Mouse (Mus musculus): ENCODE measurements at regions not wholly inside any gene's neighbourhood (a gene's known extent, or its start where the extent isn't known, plus 50 kb on each side); places are given as distances from the start of the nearest gene placed in this dataset.

DNA sequence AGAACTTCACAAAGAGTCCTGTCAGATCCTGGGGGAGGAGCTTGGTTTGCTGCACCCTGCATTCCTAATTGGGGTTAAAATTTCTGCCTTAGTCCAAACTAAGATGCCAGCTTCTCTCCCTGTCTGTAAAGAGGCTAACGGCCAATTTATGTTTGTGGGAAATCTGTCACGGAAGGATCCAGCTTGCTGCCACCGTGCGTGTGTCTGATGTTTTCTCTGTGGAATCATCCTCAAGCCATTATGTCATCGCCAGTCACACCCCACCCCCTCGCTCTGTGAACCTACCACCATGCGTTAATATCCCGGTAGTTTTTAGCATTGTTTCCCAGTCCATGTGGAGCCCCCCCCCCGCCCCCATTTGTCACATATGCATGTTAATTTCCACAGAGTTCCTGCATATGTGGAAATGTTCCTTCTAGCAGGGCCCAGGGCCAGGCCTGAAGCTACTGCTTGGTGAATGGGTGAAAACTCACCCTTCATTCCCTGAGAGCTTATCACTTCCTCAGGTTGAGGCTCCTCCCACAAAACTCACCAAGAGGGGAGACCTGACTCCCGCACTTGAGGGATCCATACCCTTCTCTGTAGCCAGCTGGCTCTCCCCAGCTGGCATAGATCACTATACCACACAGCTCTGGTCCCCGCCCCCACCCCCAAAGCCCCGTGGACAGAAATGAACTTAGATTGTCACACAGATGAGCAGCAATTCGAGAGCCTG, 233.4 kb downstream of the Bcl11b start:
- DNase-seq (ENCODE audit: low spot score): no peak

- DNase-seq (ENCODE audit: low spot score): no peak
These were observed 232.9 kb downstream of the Bcl11b start for GRCm38 (mm10) chr12:107770516-107770836.

- no peak for DNase-seq (ENCODE audit: low spot score)
These were observed 232.1 kb downstream of the Bcl11b start for GRCm38 (mm10) chr12:107771325-107771724.

- no peak for DNase-seq (ENCODE audit: low spot score)
These were observed 231.6 kb downstream of the Bcl11b start for GRCm38 (mm10) chr12:107771809-107772208.

GRCm38 (mm10) chr12:107778046-107778445, 225.4 kb downstream of the Bcl11b start:
- no peak for DNase-seq (ENCODE audit: low spot score)

GRCm38 (mm10) chr12:107779306-107780057, 223.9 kb downstream of the Bcl11b start:
- no peak for DNase-seq (ENCODE audit: low spot score)

DNA sequence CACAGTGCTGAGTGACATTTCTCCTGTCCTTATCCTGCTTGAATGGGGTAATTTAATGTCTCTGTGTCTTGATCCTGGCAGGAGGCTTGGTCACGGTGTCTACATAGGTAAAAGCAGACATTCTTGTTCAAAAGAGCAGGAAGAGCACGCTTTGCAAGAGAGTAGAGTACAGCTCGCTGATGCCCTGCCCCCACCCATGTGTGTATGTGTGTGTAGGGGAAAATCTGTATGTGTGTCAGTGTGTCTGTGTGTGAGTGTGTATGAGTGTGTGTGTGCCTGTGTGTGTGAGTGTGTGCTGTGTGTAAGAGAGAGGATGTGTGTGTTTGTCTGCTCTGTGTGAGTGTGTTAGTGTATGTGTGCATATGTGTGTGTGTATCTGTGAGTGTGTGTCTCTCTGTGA, 221.3 kb downstream of the Bcl11b start:
- DNase-seq (ENCODE audit: low spot score): no peak

- no peak for DNase-seq (ENCODE audit: low spot score)
These were observed 219.6 kb downstream of the Bcl11b start for GRCm38 (mm10) chr12:107783831-107784230.

- DNase-seq (ENCODE audit: low spot score): no peak
These were observed 213.6 kb downstream of the Bcl11b start for GRCm38 (mm10) chr12:107789818-107790217.

DNA sequence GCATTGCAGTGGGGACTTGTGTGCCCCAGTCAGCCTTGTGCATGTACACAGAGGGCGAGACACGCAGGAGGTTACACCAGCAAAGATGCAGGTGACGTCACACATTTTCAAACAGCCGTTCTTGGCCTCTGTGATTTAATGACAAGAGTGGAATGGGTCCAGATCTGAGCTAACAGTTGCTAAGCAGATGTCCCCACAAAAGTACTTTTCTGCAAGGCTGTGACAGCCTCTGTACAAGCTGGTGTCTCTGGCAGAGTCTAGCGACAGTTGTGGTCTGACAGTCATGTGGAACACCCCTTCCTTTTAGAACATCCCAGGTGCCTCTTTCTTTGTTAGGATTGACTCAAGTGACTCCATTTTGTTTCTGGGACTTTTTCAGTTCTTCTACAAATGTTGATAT, 203.1 kb downstream of the Bcl11b start:
- DNase-seq (ENCODE audit: low spot score): no peak

DNA sequence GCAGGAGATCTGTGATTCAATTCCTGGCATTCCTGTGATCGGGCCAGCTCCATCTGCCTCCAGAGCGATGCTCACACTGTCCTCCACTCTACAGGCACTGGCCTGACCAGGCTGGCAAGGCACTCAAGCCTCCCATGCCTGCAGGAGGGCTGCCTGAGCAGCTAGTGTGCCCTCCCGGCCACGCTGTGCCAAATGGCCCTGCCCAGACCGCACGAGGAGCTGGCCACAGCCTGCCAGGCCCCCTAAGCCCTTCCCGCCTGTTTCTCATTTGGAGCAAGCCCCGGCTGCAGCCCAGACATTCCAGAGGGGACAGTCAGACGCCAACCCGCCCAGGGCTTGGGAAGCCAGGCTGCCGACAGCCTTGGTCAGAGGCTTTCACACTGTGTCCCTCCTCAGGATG, 195.8 kb downstream of the Bcl11b start:
- peak; percentile 10 for DNase-seq (ENCODE audit: low spot score)

DNA sequence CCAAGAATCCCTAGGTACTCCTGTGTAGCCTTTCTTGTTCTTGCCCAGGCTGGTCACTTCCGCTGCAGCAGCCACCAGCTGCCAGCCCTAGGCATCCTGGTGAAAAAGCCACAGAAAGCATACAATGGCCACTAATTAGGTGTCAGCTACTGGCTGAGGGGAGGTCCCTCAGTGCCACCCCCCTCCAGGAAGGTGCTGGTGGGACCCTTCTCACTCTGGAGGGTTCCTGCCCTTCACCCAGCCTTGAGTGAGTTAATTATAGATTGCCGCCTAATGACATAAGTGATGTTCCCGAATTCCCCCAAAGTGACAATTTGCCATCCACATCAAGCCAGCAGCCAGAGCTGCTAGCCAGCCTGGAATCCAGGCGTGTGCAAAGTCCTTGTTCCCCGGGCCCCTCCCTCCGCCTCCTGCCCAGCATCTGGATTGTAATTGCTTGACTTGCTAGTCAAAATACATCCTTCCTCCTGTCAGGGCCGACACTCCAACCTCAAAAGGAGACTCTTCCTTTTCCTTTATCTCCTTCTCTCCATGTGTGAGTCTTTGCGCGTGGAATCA, 195.2 kb downstream of the Bcl11b start:
- no peak for DNase-seq (ENCODE audit: low spot score)

GRCm38 (mm10) chr12:107811231-107811630, 192.2 kb downstream of the Bcl11b start:
- no peak for DNase-seq (ENCODE audit: low spot score)

DNA sequence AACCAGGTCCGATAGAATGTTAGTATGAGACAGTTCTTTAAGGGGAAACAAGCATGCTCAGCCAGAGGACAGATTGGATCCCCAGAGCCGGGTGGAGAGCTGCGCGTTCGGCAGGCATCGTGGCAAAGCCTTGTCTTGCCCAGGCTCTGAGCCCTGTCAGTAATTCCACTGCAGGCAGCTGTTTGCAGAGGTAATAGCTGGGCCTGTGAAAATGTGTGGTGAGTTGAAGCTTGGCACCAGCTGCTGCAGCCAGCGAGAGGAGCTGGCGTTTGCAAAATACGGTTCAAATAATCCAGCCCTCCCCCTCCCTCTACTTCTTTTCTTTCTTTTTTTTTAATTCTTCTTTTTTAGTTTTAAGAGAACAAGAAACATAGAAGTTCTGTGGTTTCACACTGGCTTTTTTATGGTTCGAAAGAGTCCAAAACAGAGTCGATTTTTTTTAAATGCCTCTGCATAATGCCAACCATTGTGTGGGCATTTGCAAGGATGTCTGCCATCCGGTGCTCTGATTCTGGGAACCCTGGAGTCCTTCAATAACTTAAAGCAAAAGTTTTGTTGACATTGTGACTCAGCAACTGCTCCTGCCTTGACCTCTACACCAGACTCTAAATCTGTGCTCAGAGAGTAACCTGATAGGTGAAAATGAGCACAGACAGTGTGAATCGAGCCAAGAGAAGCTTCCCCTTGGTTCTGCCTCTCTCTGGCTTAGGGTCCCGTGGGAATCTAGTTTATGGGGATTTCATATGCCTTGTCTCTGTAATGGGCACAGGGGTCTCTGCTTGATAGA, 190.7 kb downstream of the Bcl11b start:
- no peak for DNase-seq (ENCODE audit: low spot score)

- DNase-seq (ENCODE audit: low spot score): no peak
These were observed 188.5 kb downstream of the Bcl11b start for GRCm38 (mm10) chr12:107814926-107815325.

GRCm38 (mm10) chr12:107823768-107824394, 179.5 kb downstream of the Bcl11b start:
- DNase-seq (ENCODE audit: low spot score): no peak

DNA sequence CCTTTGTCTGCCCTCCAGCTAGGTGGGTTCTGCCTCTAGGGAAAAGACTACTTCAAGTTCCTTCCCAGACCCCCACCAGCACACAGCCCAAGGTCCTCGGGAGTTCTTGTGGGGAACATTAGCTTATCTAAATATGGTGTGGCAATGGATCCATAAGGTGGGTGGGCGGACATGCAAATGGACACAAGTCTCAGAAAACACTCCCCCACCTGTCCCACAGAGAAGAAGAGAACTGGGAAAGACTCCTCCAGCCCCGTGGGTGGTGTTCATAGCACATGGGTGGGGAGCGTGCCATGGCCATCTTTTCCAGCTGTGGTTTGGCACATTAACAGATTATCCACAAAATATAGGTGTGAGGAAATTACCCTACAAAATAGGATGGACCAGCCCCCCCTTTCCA, 177.5 kb downstream of the Bcl11b start:
- DNase-seq (ENCODE audit: low spot score): no peak

DNA sequence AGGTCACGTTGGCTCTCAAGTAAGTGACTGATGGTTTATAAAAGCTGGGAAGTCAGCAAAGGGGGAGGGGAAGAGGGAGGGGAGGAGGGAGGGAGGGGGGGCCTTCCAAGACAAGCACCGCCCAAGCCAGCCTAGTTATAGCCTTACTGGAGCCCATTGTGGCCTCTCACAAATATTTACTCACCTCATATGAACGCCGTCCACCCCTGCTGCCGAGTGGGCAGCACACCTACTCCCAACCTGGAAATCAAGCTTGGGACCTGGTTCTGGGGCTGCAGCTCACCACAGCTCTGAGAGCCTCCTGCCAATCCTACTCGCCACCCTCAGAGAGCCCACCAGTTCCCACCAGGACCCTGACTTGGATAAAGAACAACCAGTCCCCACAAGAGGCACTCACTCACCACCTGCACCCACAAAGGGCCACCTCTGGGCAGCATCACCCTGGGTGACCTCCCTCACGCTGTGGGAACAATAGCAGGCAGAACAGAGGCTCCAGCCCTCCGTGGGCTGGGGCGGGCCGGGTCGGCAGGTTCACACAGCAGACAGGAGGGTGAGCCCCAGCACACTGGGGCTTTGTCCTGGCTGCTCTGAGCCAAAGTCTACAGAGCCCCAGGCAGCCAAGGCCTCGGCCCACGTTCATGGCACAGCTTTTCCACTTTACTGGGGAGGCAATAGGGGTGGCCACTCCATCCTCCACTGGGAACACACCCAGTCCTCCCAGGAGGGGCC, 171.8 kb downstream of the Bcl11b start:
- no peak for DNase-seq (ENCODE audit: low spot score)

- DNase-seq (ENCODE audit: low spot score): no peak
These were observed 170.4 kb downstream of the Bcl11b start for GRCm38 (mm10) chr12:107833001-107833400.

DNA sequence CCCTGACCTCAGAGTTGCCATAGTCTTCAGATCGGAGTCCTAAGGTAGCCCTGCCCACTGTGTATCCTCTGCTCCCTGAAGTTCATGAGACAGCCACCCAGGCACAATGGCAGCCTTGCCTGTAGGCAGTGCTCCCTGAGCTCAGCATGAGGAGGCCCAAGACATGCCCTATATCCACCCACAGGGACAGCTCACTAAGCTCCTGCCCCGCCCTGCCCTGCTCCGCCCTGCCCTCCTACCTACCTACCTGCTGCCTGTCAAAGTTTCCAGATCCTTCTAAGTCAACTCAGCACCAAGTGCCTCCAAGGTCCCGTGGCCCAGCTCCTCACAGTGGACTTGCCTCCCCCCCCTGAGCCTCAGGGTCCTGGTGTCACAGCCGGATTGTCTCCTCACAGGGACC, 168.9 kb downstream of the Bcl11b start:
- DNase-seq (ENCODE audit: low spot score): no peak

- DNase-seq (ENCODE audit: low spot score): no peak
These were observed 165.7 kb downstream of the Bcl11b start for GRCm38 (mm10) chr12:107837741-107838140.

GRCm38 (mm10) chr12:107844631-107845030, 158.8 kb downstream of the Bcl11b start:
- DNase-seq (ENCODE audit: low spot score): no peak

Measured in testis, postnatal 14 days (tissue).